19 mouse cellular contexts compared by ENCODE assay signal in genomic region chr13:52613266-52613665, GRCm38 (mm10).
"Had no signal": no experiment of that assay in that cellular context is flagged by ENCODE, and none has a peak within 500 bp of the region (broad histone marks: within the 10 kb centered on the region; RNA-seq: fewer than 3 reads in every experiment).

No protein-coding gene starts in this region.

- H3K4me3 ChIP-seq: lung, embryonic 15.5 days; midbrain, embryonic 13.5 days; midbrain, embryonic 15.5 days; neural tube, embryonic 13.5 days; neural tube, embryonic 15.5 days had no signal

- H3K36me3 ChIP-seq: lung, embryonic 15.5 days; midbrain, embryonic 13.5 days; midbrain, embryonic 15.5 days; neural tube, embryonic 13.5 days; neural tube, embryonic 15.5 days had no signal

- DNase-seq: liver, postnatal 0 days; lung, adult 2 months; lung, postnatal 14 days; lung, postnatal 36 days; retina, postnatal 1 day; right cerebral cortex, adult 18-20 months; right cerebral cortex, postnatal 25 days; right cerebral cortex, postnatal 4 days; spleen, adult 18-20 months; thymus, adult 18-20 months; thymus, postnatal 14 days; thymus, postnatal 36 days had no signal

- ATAC-seq: liver, postnatal 0 days; lung, postnatal 0 days; midbrain, embryonic 13.5 days; midbrain, embryonic 15.5 days had no signal

- H3K27me3 ChIP-seq: lung, embryonic 15.5 days; midbrain, embryonic 13.5 days; midbrain, embryonic 15.5 days; neural tube, embryonic 13.5 days; neural tube, embryonic 15.5 days had no signal

- H3K9me3 ChIP-seq: lung, embryonic 15.5 days; midbrain, embryonic 13.5 days; midbrain, embryonic 15.5 days; neural tube, embryonic 13.5 days; neural tube, embryonic 15.5 days had no signal

- H3K4me2 ChIP-seq: lung, embryonic 15.5 days; midbrain, embryonic 11.5 days; midbrain, embryonic 13.5 days; midbrain, embryonic 15.5 days; neural tube, embryonic 13.5 days; neural tube, embryonic 15.5 days had no signal

- H3K4me1 ChIP-seq: lung, embryonic 15.5 days; midbrain, embryonic 13.5 days; midbrain, embryonic 15.5 days; neural tube, embryonic 13.5 days; neural tube, embryonic 15.5 days had no signal
